Mouse (Mus musculus): ENCODE measurements at regions not wholly inside any gene's neighbourhood (a gene's known extent, or its start where the extent isn't known, plus 50 kb on each side); places are given as distances from the start of the nearest gene placed in this dataset.

- TF ChIP-seq POLR2A (IDR thresholded peaks at IDR 0.05; ENCODE audit: low read depth, low read length) (no peak), CTCF (IDR thresholded peaks at IDR 0.05; ENCODE audit: extremely low read depth, insufficient read length, insufficient replicate concordance, low read depth, low read length) (no peak)
Measured at GRCm38 (mm10) chrX:11752973-11753590, 407.1 kb downstream of the Bcor start.
